ENCODE assay signal across 11 mouse cellular contexts in the genomic region with DNA sequence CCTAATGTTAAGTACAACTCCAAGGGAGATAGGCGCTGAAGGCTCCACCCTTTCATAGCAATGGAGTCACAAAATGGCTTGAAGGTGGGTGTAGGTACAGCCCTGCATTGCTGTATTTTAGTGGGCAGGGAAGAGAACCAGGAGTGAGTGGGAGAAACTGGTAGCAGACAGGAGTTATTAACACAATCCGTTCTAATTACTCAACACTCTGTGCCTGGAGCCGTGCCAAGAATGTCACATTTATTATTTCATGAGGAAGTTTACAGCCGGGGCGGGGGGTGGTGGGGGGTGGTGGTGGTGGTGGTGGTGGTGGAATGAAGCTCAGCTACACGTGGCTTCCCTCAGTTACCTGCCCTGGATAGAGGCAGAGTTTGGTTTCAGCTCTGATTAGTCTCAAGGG.
A peak's percentile ranks its signal among the peaks of the same experiment; 100 is the strongest.
DNase-seq lines count a peak whose midpoint lies in the region; ATAC-seq and TF ChIP-seq lines count a peak whose summit lies in the region.
"Had no signal": no experiment of that assay in that cellular context is flagged by ENCODE, and none has a peak within 500 bp of the region (broad histone marks: within the 10 kb centered on the region; RNA-seq: fewer than 3 reads in every experiment).

No protein-coding gene starts in this region.

- intact Hi-C loops in left cerebral cortex, postnatal 25 days (cut with DNase I) = no loop called here
- intact Hi-C loops in gastrocnemius, postnatal 14 days (cut with DNase I; ENCODE audit: low total_unique reads) = no loop called here

- no peaks in the 10 kb centered on the region for H3K36me3 ChIP-seq in kidney, adult 2 months (ENCODE audit: control insufficient read depth, insufficient read depth, low read length)
- no peaks in the 10 kb centered on the region for H3K36me3 ChIP-seq in forebrain, embryonic 15.5 days
- H3K36me3 ChIP-seq: neural tube, embryonic 13.5 days had no signal

- H3K9ac ChIP-seq in forebrain, embryonic 15.5 days (replicated peaks) = no peak overlapping the region
- H3K9ac ChIP-seq: neural tube, embryonic 13.5 days had no signal

- WGBS in kidney, adult 2 months = 19% methylated on average over 6 of the region's 6 CpGs
- 52% methylated on average over 6 of the region's 6 CpGs for WGBS in forebrain, embryonic 15.5 days

- H3K27ac ChIP-seq in kidney, adult 2 months (ENCODE audit: insufficient read depth, low read depth, low read length) = no peak overlapping the region
- no peak overlapping the region for H3K27ac ChIP-seq in forebrain, embryonic 15.5 days (replicated peaks)
- H3K27ac ChIP-seq: neural tube, embryonic 13.5 days had no signal

- no peaks in the 10 kb centered on the region for H3K9me3 ChIP-seq in forebrain, embryonic 15.5 days
- H3K9me3 ChIP-seq: neural tube, embryonic 13.5 days had no signal

- TF ChIP-seq POLR2A in kidney, adult 2 months (IDR thresholded peaks at IDR 0.05; ENCODE audit: low read depth, low read length) = no peak

- no peak for TF ChIP-seq CTCF in kidney, adult 2 months (conservative IDR thresholded peaks at IDR 0.05; ENCODE audit: insufficient read depth, insufficient read length, low read depth, low read length)

- H3K27me3 ChIP-seq in kidney, adult 2 months (replicated peaks; ENCODE audit: control insufficient read depth, insufficient read depth, low read length) = no peaks in the 10 kb centered on the region
- H3K27me3 ChIP-seq in forebrain, embryonic 15.5 days = no peaks in the 10 kb centered on the region
- H3K27me3 ChIP-seq: neural tube, embryonic 13.5 days had no signal

- H3K4me3 ChIP-seq in kidney, adult 2 months (ENCODE audit: insufficient read depth, low read depth, low read length) = no peak overlapping the region
- H3K4me3 ChIP-seq in forebrain, embryonic 15.5 days = no peak overlapping the region
- H3K4me3 ChIP-seq: left cerebral cortex, adult 2 months; neural tube, embryonic 13.5 days had no signal

- no peak overlapping the region for H3K4me2 ChIP-seq in forebrain, embryonic 15.5 days (replicated peaks)
- H3K4me2 ChIP-seq: neural tube, embryonic 13.5 days had no signal

- no peaks in the 10 kb centered on the region for H3K4me1 ChIP-seq in kidney, adult 2 months (ENCODE audit: control insufficient read depth, insufficient read depth, low read length)
- 0 out of 2 replicates have a peak, but pooled peaks cover 2% of the 10 kb centered on the region for H3K4me1 ChIP-seq in forebrain, embryonic 15.5 days
- H3K4me1 ChIP-seq: neural tube, embryonic 13.5 days had no signal

- peak; percentile 57; the same call in 1 of the 2 replicates for ATAC-seq in forebrain, embryonic 15.5 days (replicated peaks)
- no peak for ATAC-seq in erythroid progenitor cell, adult 5-6 weeks (replicated peaks; ENCODE audit: low FRiP score, poor library complexity, severe bottlenecking)

- peak; percentile 18 for DNase-seq in kidney, postnatal 14 days
- no peak for DNase-seq in kidney, adult 2 months
- DNase-seq in brain, adult 2 months (ENCODE audit: low read depth, low spot score) = peak; percentile 66
- DNase-seq in left cerebral cortex, postnatal 25 days (ENCODE audit: low spot score in 2 of 2) = peak; percentile 19 to 57
- DNase-seq in gastrocnemius, postnatal 14 days = no peak
- DNase-seq in adrenal gland, adult 18-20 months (ENCODE audit: low spot score in 2 of 2) = no peak
- DNase-seq: heart, postnatal 10 days had no signal

Comparison
In these comparisons a context has a peak if more than half of its experiments do, and no peak if none do; other contexts are left out.
1. DNase-seq: peak in kidney, postnatal 14 days (single experiment), brain, adult 2 months (single experiment) and left cerebral cortex, postnatal 25 days (2 of 2); none in kidney, adult 2 months (single experiment), gastrocnemius, postnatal 14 days (single experiment) and adrenal gland, adult 18-20 months (0 of 2).